Mouse (Mus musculus): ENCODE results near the gene Foxa3. TPM values are rescaled to one million over a fixed set of nuclear protein-coding genes. Genes with fewer than 3 reads are reported as not detected.
"Not testable (repeated sequence)": the region's sequence is repeated elsewhere in the genome, so short reads cannot be mapped to it uniquely, and the experiment has no call there.

The Foxa3 gene
- 1.6 and 1.7 TPM in 2 replicates for total RNA-seq (2012; rRNA removed)

DNA sequence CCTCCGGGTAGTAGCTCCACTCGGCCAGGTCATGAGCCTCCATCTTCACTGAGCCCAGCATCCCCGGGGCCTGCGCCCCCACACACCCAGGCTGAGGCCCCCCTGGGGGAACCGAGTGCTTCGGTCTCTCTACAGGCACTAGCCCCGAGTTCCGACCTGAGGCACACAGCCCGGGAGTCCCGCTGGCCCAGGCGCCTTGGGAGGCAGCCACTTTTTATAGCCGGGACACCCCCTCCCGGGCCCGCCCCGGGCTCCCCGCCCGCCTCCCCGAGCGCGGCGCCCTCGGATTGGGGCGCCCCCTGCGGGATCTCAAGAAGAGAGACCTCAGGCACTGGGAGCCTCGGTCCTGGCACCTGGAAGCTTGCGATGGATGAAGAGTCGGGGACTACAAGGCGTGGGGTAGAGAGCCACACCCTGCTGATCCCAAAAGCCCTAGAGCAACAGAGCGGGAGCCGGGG lies at the start of gene Foxa3:
Gene Foxa3, minus strand, starts transcription at position 182 of the 458 bp plus-strand sequence.
- Histone ChIP-seq H3K36me3 (ENCODE audit: control insufficient read depth, insufficient read depth, low read length, poor library complexity, severe bottlenecking) (peaks cover 2% of the 10 kb centered on the region; the same call in 1 of the 2 replicates), H3K4me3 (ENCODE audit: insufficient read depth in 1 of 2, low read depth in 1 of 2, low read length in 2 of 2, poor library complexity in 1 of 2, severe bottlenecking in 1 of 2) (peak within 1 kb of the TSS; percentile 87 to 96), H3K4me1 (ENCODE audit: control insufficient read depth in 2 of 2, insufficient read depth in 2 of 2, low read length in 2 of 2, poor library complexity in 1 of 2) (peaks cover 1 to 14% of the 10 kb centered on the region in 2 experiments; a peak in 2 of 4 replicates), H3K9me3 (ENCODE audit: control insufficient read depth, insufficient read depth, low read depth, low read length) (no peaks in the 10 kb centered on the region), H3K9ac (ENCODE audit: insufficient read depth, low read depth, low read length, poor library complexity, severe bottlenecking) (peak within 1 kb of the TSS; percentile 93), H3K27ac (ENCODE audit: insufficient read depth, low read depth, low read length, poor library complexity, severe bottlenecking) (peak within 1 kb of the TSS; percentile 52)
- in situ Hi-C loops (cut with MboI; ENCODE audit: low sequenced_read_pairs in 2 of 2, unreplicated experiment in 2 of 2): no loop called here
- peak; percentile 57 for DNase-seq (ENCODE audit: low read depth, low spot score)
- no peak for TF ChIP-seq ZC3H11A (IDR thresholded peaks at IDR 0.05; ENCODE audit: borderline replicate concordance, low read depth, low read length)

GRCm38 (mm10) chr7:19071024-19071423 lies 47.7 kb upstream of the Foxa3 start:
- H3K27ac ChIP-seq (ENCODE audit: insufficient read depth, low read depth, low read length, poor library complexity, severe bottlenecking); H3K4me1 ChIP-seq (ENCODE audit: control insufficient read depth in 2 of 2, insufficient read depth in 2 of 2, low read length in 2 of 2, poor library complexity in 1 of 2); H3K9ac ChIP-seq (ENCODE audit: insufficient read depth, low read depth, low read length, poor library complexity, severe bottlenecking); H3K9me3 ChIP-seq (ENCODE audit: control insufficient read depth, insufficient read depth, low read depth, low read length); H3K36me3 ChIP-seq (ENCODE audit: control insufficient read depth, insufficient read depth, low read length, poor library complexity, severe bottlenecking); in situ Hi-C loops (cut with MboI; ENCODE audit: low sequenced_read_pairs in 2 of 2, unreplicated experiment in 2 of 2); DNase-seq (ENCODE audit: low read depth, low spot score); H3K4me3 ChIP-seq (ENCODE audit: insufficient read depth in 1 of 2, low read depth in 1 of 2, low read length in 2 of 2, poor library complexity in 1 of 2, severe bottlenecking in 1 of 2): not testable (repeated sequence)

GRCm38 (mm10) chr7:19069500-19069899 lies 46.2 kb upstream of the Foxa3 start:
- no peak overlapping the region for H3K27ac ChIP-seq (ENCODE audit: insufficient read depth, low read depth, low read length, poor library complexity, severe bottlenecking)
- TF ChIP-seq ZC3H11A (IDR thresholded peaks at IDR 0.05; ENCODE audit: borderline replicate concordance, low read depth, low read length) (no peak), ZNF384 (IDR thresholded peaks at IDR 0.05; ENCODE audit: low read depth, low read length) (no peak; the same call in 1 of the 2 replicates), CHD2 (IDR thresholded peaks at IDR 0.05; ENCODE audit: low read depth, low read length) (no peak), HCFC1 (IDR thresholded peaks at IDR 0.05; ENCODE audit: borderline replicate concordance, insufficient read depth, low read length) (no peak), MAFK (IDR thresholded peaks at IDR 0.05; ENCODE audit: insufficient read depth, low read depth, low read length) (no peak)
- H3K36me3 ChIP-seq (ENCODE audit: control insufficient read depth, insufficient read depth, low read length, poor library complexity, severe bottlenecking): no peaks in the 10 kb centered on the region
- H3K4me1 ChIP-seq (ENCODE audit: control insufficient read depth in 2 of 2, insufficient read depth in 2 of 2, low read length in 2 of 2, poor library complexity in 1 of 2): peaks cover 0 to 5% of the 10 kb centered on the region in 2 experiments; a peak in 2 of 4 replicates
- in situ Hi-C loops (cut with MboI; ENCODE audit: low sequenced_read_pairs in 2 of 2, unreplicated experiment in 2 of 2): no loop called here
- no peak for DNase-seq (ENCODE audit: low read depth, low spot score)
- no peak overlapping the region for H3K4me3 ChIP-seq (ENCODE audit: insufficient read depth in 1 of 2, low read depth in 1 of 2, low read length in 2 of 2, poor library complexity in 1 of 2, severe bottlenecking in 1 of 2)
- H3K9me3 ChIP-seq (ENCODE audit: control insufficient read depth, insufficient read depth, low read depth, low read length): no peaks in the 10 kb centered on the region
- H3K9ac ChIP-seq (ENCODE audit: insufficient read depth, low read depth, low read length, poor library complexity, severe bottlenecking): no peak overlapping the region

DNA sequence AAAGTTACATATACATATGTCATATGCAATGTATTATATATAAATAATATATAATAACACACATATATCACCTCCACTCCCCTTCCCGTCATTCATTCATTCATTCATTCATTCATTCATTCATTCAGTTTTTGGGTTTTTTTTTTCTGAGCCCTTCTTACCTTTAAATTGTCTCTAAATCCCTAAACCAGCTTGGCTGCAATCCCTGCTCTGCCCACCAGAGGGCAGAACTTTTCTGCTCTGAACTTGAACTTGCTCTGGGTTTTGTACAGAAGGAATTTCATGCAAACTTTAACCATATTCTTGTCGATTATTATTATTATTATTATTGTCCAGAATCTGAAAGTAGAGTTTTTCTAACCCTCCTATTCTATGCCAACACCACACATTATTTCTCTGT lies 45.4 kb upstream of the Foxa3 start:
- H3K9ac ChIP-seq (ENCODE audit: insufficient read depth, low read depth, low read length, poor library complexity, severe bottlenecking): no peak overlapping the region
- peaks cover 0 to 5% of the 10 kb centered on the region in 2 experiments; a peak in 2 of 4 replicates for H3K4me1 ChIP-seq (ENCODE audit: control insufficient read depth in 2 of 2, insufficient read depth in 2 of 2, low read length in 2 of 2, poor library complexity in 1 of 2)
- no peak overlapping the region for H3K27ac ChIP-seq (ENCODE audit: insufficient read depth, low read depth, low read length, poor library complexity, severe bottlenecking)
- no peaks in the 10 kb centered on the region for H3K9me3 ChIP-seq (ENCODE audit: control insufficient read depth, insufficient read depth, low read depth, low read length)
- in situ Hi-C loops (cut with MboI; ENCODE audit: low sequenced_read_pairs in 2 of 2, unreplicated experiment in 2 of 2): no loop called here
- TF ChIP-seq MAFK (IDR thresholded peaks at IDR 0.05; ENCODE audit: insufficient read depth, low read depth, low read length): no peak
- TF ChIP-seq ZNF384 (IDR thresholded peaks at IDR 0.05; ENCODE audit: low read depth, low read length): peak; percentile 53; the same call in 1 of the 2 replicates
- H3K4me3 ChIP-seq (ENCODE audit: insufficient read depth in 1 of 2, low read depth in 1 of 2, low read length in 2 of 2, poor library complexity in 1 of 2, severe bottlenecking in 1 of 2): no peak overlapping the region
- H3K36me3 ChIP-seq (ENCODE audit: control insufficient read depth, insufficient read depth, low read length, poor library complexity, severe bottlenecking): no peaks in the 10 kb centered on the region
- peak; percentile 79 for DNase-seq (ENCODE audit: low read depth, low spot score)

- H3K4me1 ChIP-seq (ENCODE audit: control insufficient read depth in 2 of 2, insufficient read depth in 2 of 2, low read length in 2 of 2, poor library complexity in 1 of 2): peaks cover 0 to 5% of the 10 kb centered on the region in 2 experiments; a peak in 2 of 4 replicates
- no peaks in the 10 kb centered on the region for H3K9me3 ChIP-seq (ENCODE audit: control insufficient read depth, insufficient read depth, low read depth, low read length)
- H3K27ac ChIP-seq (ENCODE audit: insufficient read depth, low read depth, low read length, poor library complexity, severe bottlenecking): no peak overlapping the region
- no peak overlapping the region for H3K9ac ChIP-seq (ENCODE audit: insufficient read depth, low read depth, low read length, poor library complexity, severe bottlenecking)
- no peak for TF ChIP-seq MAFK (IDR thresholded peaks at IDR 0.05; ENCODE audit: insufficient read depth, low read depth, low read length)
- no peak for TF ChIP-seq CHD2 (IDR thresholded peaks at IDR 0.05; ENCODE audit: low read depth, low read length)
- no peak for TF ChIP-seq HCFC1 (IDR thresholded peaks at IDR 0.05; ENCODE audit: borderline replicate concordance, insufficient read depth, low read length)
- TF ChIP-seq ZC3H11A (IDR thresholded peaks at IDR 0.05; ENCODE audit: borderline replicate concordance, low read depth, low read length): no peak
- TF ChIP-seq ZNF384 (IDR thresholded peaks at IDR 0.05; ENCODE audit: low read depth, low read length): no peak
- in situ Hi-C loops (cut with MboI; ENCODE audit: low sequenced_read_pairs in 2 of 2, unreplicated experiment in 2 of 2): no loop called here
- no peaks in the 10 kb centered on the region for H3K36me3 ChIP-seq (ENCODE audit: control insufficient read depth, insufficient read depth, low read length, poor library complexity, severe bottlenecking)
- H3K4me3 ChIP-seq (ENCODE audit: insufficient read depth in 1 of 2, low read depth in 1 of 2, low read length in 2 of 2, poor library complexity in 1 of 2, severe bottlenecking in 1 of 2): peak overlapping the region in 1 of 2 experiments; percentile 4; a peak in 1 of 4 replicates
- DNase-seq (ENCODE audit: low read depth, low spot score): no peak
Observed at GRCm38 (mm10) chr7:19067935-19068334, 44.6 kb upstream of the Foxa3 start.
